Mouse (Mus musculus) kidney, adult 2 months (tissue): Measurements from ENCODE around the gene Cdc20b.

ENCODE experiments used
- CTCF ChIP-seq: fragments of 200-500 bp; conservative IDR thresholded peaks from 2 replicates; pipeline ENCODE4 v1.5.1; 2011; ENCODE audit warnings: low read depth, mild to moderate bottlenecking, control low read depth, low read length, moderate library complexity, mixed read lengths; ENCODE audit not compliant: insufficient read depth, insufficient read length
- POLR2A ChIP-seq: fragments of 200-500 bp; IDR thresholded peaks from one replicate; pipeline ENCODE4 v1.6.1; 2011; ENCODE audit warnings: low read depth, low read length, control low read depth

- TF ChIP-seq CTCF (no peak), POLR2A (no peak)
Measured at GRCm38 (mm10) chr13:113100879-113101278, 66.0 kb downstream of the Cdc20b start, which contains the start of gene Gzma.
